8 mouse cellular contexts compared by ENCODE assay signal in genomic region chr15:12268021-12268420, GRCm38 (mm10). TPM values are rescaled to one million over a fixed set of nuclear protein-coding genes. Genes with fewer than 3 reads are reported as not detected.
DNase-seq lines count a peak whose midpoint lies in the region; ATAC-seq lines count a peak whose summit lies in the region.

No protein-coding gene starts in this region.

- peak; percentile 65 for ATAC-seq in activated CD4-positive, CD25-positive, alpha-beta regulatory T cell, adult 4 months

- DNase-seq in cerebellum, postnatal 10 days, result peak; percentile 84 to 86
- DNase-seq in frontal cortex, postnatal 25 days (ENCODE audit: low spot score in 2 of 2), result peak; percentile 62 to 74
- DNase-seq in induced T-regulatory cell, adult 2 months (ENCODE audit: low read depth), result peak; percentile 75
- peak; percentile 65 to 76 for DNase-seq in left cerebral cortex, adult 18-20 months (ENCODE audit: low spot score in 2 of 2)
- peak; percentile 72 to 79 for DNase-seq in lung, postnatal 4 days
- peak; percentile 76 to 77 for DNase-seq in right cerebral cortex, adult 2 months (ENCODE audit: low spot score in 2 of 2)
- DNase-seq in urinary bladder, postnatal 4 days (ENCODE audit: low spot score in 2 of 2), result peak; percentile 43 to 72

RNA-seq across cellular contexts. Expression of gene Golph3, which starts 53.2 kb away (rescaled TPM):
- 10 to 100 TPM; 31.8 to 35.4 TPM for polyA plus RNA-seq in activated CD4-positive, CD25-positive, alpha-beta regulatory T cell, adult 4 months (2017; shearing (Covaris generic))
- total RNA-seq in left cerebral cortex, adult 18-20 months (2021), result 100 to 1,000 TPM; 105 TPM

RNA-seq across cellular contexts. Expression of gene 1810049J17Rik, which starts 53.7 kb away (rescaled TPM):
- polyA plus RNA-seq in activated CD4-positive, CD25-positive, alpha-beta regulatory T cell, adult 4 months (2017; shearing (Covaris generic)), result not detected
- total RNA-seq in left cerebral cortex, adult 18-20 months (2021), result under 1 TPM in 1 of 2 experiments, not detected in 1; 0.87 TPM

Comparison
In these comparisons a context has a peak if more than half of its experiments do, and no peak if none do; other contexts are left out.
1. Peak in every context shown above with its lines: DNase-seq and ATAC-seq.